Mouse (Mus musculus) kidney, postnatal 14 days (tissue): ENCODE data around the gene Fpr3.
A peak's percentile ranks its signal among the peaks of the same experiment; 100 is the strongest.
"Not testable (repeated sequence)": the region's sequence is repeated elsewhere in the genome, so short reads cannot be mapped to it uniquely, and the experiment has no call there.

Experiments used
- DNase-seq: peaks from one replicate; pipeline ENCODE4 v3.0.0; 2022; ENCODE audit warnings: mixed read lengths

Fpr3 gene

DNA sequence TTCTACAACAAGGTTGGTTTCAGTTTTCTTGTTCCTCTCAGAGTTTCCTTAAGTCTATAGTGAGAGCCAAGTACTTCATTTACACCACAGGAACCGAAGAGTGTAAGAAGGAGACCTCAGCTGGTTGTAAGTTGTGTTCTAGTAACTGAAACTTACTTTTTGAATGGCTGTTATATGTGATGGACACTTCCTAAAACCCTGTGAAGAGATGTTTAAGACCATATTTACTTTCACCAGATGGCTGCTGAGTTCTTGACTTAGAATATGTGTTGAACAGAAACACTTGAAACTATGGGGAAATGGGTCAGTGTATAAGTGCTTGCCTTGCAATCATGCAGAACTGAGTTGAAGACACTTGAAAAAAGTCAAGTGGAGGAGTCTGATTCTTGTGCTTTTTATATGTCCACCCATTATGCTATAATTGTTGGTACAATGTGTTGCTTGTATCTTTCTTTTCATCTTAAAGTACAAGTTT lies at the start of gene Fpr3, which contains the start of gene Fpr2:
Fpr3 (plus strand) TSS at position 79 of the 475 bp plus-strand sequence.
Fpr2 (plus strand) TSS at position 51 of the 475 bp plus-strand sequence.
- DNase-seq: no peak

DNA sequence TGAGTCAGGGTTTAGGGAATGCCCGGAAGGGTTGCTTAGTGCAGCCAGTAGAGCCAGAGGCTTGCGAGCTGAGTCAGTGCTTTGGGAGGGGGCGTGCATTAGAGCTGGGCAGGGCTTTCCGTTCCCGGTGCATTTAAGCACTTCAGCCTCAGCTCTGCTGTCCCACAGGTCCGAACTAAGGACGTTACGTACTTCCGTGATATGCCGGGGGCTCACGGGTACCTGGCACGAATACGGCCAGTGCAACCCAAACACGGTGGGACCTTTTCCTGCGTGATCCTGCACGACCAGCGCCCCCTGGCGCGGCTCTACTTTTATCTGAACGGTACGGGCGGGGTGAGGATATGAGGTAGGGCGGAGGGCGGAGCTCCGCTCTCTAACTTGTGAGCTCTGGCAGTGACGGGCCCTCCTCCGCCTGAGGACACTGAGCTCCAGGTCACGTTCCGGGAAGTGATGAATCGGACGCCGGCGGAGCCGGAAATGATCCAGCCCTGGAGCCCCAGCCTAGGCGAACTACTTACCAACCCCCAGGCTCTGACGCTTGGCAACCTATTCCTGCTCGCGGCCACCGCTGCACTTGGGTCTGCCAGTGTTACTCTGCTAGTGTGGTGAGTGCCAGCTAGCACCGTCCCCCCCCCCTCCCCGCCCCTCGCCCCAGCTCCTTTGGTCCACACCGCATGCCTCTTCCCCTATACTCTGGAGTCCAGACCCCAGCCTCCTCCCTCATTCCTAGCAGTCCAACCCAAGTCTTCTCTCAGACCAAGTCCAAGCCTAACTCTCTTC lies 49.5 kb upstream of the Fpr3 start:
- DNase-seq: peak; percentile 98

DNA sequence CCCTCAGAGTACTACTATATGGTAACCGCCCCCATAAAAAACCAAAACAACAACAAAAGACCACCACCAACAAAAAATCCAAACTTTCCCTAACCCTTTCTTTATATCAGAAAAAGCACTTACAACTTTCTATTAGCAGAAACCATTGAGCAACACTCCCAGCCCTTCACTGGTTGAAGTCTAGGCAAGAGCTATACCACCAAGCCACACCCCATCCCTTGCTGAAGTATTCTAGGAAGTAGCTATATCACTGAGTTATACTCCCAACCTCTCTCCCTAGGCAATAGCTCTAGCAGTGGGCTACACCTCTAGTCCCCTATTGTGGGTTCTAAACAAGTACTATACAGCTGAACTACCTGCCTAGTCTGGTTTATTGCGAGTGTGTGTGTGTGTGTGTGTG lies 48.4 kb upstream of the Fpr3 start:
- no peak for DNase-seq

DNA sequence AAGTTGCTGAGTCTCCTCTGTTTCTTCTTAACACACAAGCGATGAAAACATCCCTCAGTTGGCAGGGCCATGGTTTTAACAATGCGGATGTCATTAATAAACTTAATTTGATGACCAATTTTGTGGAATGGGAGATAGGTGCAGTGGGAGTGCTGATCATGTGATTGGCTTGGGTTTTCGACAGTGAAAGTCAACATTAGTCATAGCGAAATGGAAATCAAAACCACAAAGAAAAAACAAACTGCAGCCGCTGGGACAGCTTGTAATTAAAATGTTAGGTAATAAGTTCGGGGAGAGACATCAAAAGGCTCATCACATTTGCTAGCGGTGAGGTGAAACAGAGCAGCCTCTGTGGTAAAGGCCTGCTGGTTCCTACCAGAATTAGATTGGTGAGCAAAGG lies 46.9 kb upstream of the Fpr3 start:
- no peak for DNase-seq

- no peak for DNase-seq
Measured at GRCm38 (mm10) chr17:17843534-17844261, 44.0 kb upstream of the Fpr3 start.

DNA sequence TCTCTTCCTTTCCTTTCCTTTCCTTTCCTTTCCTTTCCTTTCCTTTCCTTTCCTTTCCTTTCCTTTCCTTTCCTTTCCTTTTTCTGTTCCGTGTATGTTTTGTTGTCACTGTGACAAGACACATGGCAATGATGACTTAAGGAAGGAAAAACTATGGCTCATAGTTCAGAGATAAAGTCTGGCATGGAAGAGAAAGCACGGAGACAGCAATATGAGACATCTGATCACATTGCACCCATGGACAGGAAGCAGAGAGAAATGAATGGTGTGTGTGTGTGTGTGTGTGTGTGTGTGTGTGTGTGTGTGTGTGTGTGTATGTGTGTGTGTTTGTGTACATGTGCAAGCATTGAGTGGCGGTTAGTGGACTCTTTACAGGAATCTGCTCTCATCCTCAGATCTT lies 43.0 kb upstream of the Fpr3 start:
- not testable (repeated sequence) for DNase-seq

DNA sequence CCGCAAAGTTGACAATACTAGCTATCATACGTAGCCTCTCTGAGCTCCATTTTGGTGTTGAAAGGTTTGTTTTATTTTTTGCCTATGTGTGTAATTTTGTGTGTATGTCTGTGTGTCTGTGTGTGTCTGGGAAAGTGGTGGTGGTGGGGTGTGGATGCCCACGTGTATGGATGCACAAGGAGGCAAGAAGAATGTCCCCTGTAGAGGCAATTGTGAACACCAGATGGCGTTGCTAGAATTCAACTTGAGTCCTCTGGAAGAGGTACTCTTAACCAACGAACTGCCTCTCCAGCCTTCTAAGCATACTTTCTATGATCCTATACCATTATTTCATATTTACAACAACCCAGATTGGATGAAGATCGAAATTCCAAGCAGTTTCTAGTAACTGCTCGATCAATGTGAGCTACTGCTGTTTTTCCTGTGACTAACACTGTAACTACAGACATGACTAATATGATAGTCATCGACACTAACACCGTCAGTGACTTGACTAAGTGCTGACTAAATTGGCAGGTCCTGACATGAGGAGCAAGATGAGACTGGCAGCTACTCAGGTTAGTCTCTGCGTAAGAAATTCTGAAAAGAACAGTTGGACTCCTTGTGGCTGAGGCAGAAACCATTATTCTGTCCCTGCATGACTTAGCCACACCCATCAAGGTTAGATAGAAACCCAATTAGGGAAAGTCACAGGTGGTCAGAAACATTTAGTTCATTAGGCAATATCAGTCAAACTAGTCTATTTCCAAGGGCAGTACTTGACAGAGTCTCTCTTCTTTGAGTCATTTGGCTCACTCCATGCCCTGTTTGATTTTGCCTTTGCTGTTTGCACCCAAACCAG lies 42.2 kb upstream of the Fpr3 start:
- DNase-seq: no peak

- no peak for DNase-seq
Measured at GRCm38 (mm10) chr17:17848988-17849387, 38.7 kb upstream of the Fpr3 start.

DNA sequence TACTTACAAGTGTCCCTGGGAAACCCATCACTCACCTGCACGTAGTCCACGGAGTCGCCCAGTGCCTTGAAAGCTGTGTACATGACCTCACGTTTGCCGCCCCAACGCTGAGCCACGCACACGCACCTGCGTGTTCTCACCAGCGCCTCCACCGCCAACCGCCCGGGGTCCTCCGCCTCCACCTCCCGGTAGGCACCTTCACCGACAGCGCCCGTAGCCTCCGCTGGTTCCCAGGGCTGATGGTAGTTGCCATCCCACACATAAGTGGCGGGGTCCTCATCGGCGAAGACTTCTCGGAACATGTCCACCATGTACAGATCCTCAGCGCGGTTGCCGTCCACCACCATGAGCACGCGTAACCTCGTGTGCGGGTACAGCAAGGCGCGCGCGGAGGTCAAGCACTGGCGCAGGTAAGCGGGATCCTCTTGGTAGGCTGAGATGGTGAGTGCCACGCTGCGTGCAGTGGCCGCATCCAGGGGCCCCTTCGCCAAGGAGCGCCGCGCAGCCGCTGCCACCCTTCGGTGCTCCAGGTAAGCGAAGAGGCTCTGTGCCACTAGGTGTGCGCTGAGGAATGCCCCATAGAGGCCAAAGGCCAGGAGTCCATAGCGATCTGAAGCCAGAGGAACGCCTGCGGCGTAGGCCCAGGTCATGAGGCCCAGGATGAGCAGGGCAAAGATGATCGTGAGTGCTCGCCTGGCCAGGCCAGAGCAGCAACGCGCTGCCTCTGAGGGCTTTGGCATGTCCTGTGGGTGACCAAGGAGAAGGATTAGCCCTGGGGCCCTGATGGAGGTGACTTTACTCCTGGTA lies 37.5 kb upstream of the Fpr3 start:
- DNase-seq: no peak

DNA sequence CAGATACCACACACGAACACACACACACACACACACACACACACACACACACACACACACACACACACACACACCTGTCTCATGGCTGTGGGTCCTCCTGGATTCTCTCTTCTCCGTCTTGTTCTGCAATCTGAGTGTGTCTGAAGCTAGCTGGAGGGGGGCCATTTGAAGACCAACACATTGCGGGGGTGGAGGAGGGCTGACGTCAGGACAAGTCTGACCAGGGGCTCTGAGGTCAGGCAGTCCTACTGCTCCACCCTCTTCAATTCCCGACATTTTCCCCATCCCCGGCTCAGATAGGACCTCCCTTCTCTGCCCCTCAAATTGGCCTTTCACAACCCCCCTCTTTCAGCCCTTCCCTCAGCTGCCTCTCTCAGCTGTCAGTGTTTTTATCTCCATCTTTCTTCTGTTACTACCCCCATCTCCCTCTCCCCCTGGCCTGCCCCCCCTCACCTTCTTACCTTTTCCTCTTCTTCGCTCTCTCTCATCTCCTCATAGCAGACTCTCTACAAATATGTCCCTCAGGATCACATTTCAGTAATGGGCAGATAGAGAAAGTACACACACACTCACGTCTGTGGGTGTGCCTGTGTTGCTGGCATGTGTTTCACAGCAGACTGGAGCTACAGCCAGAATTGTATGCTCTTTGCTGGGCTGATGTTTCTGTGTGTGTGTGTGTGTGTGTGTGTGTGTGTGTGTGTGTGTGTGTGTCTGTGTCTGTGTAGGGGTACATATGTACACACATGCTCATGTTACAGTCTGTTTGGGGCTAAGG lies 32.4 kb upstream of the Fpr3 start, which contains the start of gene Has1:
Has1 (minus strand) TSS at position 142 of the 775 bp plus-strand sequence.
- DNase-seq: no peak

GRCm38 (mm10) chr17:17856612-17857011 lies 31.0 kb upstream of the Fpr3 start:
- no peak for DNase-seq

DNA sequence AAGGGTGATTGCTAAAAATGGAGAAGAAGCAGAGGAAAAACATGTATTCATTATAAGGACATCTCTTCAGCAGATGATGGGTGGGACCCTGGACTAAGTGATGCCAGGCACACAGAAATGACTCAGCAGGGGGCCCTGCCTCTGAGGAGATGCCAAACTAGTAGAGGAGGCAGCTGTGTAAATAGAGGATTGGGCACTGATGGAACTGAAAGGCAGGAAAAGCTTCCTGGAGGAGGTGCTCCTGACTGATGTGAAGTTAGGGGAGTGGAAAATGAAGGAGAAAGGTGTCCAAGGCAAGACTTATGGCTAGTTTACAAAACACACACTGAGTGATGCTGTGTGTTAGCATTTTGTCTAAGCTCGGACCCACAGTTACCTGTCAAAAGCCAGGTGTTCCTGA lies 30.2 kb upstream of the Fpr3 start:
- DNase-seq: no peak

- no peak for DNase-seq
Measured at GRCm38 (mm10) chr17:17860110-17860509, 27.5 kb upstream of the Fpr3 start.

DNA sequence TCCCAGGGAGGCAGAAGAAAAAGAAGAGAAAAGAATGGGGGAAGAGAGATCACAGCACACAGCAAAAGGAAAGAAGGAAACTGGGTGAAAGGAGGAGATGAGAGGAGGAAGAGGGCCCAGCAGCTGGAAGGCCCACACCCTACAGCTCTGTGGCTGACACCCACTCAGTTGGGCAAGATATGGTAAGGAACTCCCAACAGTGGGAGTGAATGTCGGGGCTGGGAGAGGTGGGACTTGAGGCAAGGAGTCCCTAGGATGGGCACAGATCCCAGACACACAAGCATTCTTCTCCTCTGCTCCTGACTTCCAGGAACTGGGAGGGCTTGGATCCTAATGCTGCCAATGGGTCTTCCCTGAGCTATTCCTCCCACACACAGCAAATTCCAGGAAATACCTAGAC lies 25.3 kb upstream of the Fpr3 start:
- DNase-seq: no peak

DNA sequence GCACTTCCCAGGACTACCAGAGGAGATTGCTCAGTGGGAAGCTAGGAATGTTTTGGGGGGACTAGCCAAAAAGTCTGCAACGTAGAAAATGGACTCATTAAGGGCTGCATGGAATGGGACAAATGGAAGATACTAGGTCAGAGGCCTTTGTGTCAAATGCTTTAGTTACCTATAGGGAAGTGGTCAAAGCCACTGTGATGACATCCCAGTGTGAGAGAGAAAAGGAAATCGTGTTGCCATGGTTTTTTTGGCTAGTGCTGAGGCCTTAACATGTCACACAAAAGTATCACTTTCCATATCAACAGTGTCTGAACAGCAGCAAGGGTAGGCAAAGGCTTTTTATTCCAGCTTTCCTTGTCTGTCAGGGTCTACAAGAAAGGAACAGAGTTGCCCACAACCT lies 22.5 kb upstream of the Fpr3 start:
- no peak for DNase-seq

- no peak for DNase-seq
Measured at GRCm38 (mm10) chr17:17866801-17867469, 20.7 kb upstream of the Fpr3 start.

DNA sequence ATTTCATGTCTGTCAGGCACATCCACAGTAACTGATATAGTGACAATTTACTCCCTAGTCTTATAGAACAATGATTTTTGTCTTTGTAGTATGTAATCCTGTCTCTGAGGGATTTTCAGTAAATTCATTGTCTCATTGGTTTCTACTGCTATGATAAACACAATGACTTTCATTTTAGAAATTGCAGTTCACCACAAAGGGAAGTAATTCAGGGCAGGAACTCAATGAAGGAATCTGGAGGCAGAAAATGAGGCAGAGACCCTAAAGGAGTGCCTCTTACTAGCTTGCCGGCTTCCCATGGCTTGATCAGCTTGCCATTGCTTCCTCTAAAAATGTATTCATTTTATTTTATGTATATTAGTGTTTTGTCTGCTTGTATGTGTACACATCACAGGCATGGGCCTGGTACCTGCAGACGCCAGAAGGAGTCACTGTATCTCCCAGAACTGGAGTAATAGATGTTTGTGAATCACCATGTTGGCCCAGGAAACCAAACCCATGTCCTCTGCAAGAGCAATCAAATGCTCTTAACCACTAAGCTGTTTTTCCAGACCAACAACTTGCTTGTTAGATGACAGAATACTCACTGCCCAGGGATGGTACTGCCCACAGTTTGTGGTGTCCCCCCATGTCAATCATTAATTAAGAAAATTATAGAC lies 16.6 kb upstream of the Fpr3 start:
- DNase-seq: no peak

- no peak for DNase-seq
Measured at GRCm38 (mm10) chr17:17871697-17872096, 16.0 kb upstream of the Fpr3 start.

- DNase-seq: no peak
Measured at GRCm38 (mm10) chr17:17879347-17879746, 8.3 kb upstream of the Fpr3 start.

DNA sequence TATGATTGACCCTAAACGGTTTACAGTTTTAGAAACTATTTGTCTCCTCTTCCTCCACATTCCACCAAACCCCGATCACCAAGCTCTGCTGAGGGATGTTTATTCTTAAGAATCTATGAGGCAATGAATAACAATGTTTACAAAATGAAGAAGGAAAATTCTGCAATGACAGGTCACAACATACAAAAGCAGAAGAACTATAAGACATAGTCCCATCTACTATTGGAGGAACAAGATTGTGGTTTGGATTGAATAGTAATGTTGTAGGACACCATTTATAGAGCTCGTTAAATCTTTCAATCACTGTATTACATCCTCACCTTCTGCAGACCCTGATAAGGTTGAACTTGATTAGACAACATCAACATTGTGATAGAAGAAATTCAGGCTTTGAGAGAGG lies 5.0 kb upstream of the Fpr3 start:
- DNase-seq: no peak
